Mouse (Mus musculus) brain, embryonic 14.5 days (tissue): ENCODE results near the gene Id1.

Source experiments
- CTCF ChIP-seq: fragments of 200-500 bp; IDR thresholded peaks from 2 replicates; pipeline ENCODE4 v1.5.1; 2012; ENCODE audit warnings: inconsistent platforms, mild to moderate bottlenecking, moderate library complexity, borderline replicate concordance; ENCODE audit not compliant: insufficient read depth, insufficient read length; ENCODE audit errors: extremely low read depth
- POLR2A ChIP-seq: fragments of 200-500 bp; IDR thresholded peaks from 2 replicates; pipeline ENCODE4 v1.6.1; 2012; ENCODE audit warnings: mild to moderate bottlenecking, inconsistent platforms, borderline replicate concordance; ENCODE audit not compliant: poor library complexity, insufficient read depth, insufficient read length, severe bottlenecking; ENCODE audit errors: extremely low read depth

- TF ChIP-seq CTCF: no peak
- no peak for TF ChIP-seq POLR2A
Observed at GRCm38 (mm10) chr2:152740490-152740889, 4.4 kb downstream of the Id1 start.
